Mouse (Mus musculus) gastrocnemius, postnatal 25 days (tissue): ENCODE results near the gene Abhd16b. TPM values are rescaled to one million over a fixed set of nuclear protein-coding genes. Genes with fewer than 3 reads are reported as not detected.
"Not testable (repeated sequence)": the region's sequence is repeated elsewhere in the genome, so short reads cannot be mapped to it uniquely, and the experiment has no call there.

ENCODE experiments used
- DNase-seq: peaks from one replicate; pipeline ENCODE4 v3.0.0; 2022
- total RNA-seq, 2 experiments: library from RNA; stranded (reverse); gene quantifications; 1 replicate in 1 of 2; 2 replicates in 1 of 2; pipeline ENCODE4 v1.2.3; 2021

Gene Abhd16b
- total RNA-seq, 2 experiments from 2014 or later: not detected

DNA sequence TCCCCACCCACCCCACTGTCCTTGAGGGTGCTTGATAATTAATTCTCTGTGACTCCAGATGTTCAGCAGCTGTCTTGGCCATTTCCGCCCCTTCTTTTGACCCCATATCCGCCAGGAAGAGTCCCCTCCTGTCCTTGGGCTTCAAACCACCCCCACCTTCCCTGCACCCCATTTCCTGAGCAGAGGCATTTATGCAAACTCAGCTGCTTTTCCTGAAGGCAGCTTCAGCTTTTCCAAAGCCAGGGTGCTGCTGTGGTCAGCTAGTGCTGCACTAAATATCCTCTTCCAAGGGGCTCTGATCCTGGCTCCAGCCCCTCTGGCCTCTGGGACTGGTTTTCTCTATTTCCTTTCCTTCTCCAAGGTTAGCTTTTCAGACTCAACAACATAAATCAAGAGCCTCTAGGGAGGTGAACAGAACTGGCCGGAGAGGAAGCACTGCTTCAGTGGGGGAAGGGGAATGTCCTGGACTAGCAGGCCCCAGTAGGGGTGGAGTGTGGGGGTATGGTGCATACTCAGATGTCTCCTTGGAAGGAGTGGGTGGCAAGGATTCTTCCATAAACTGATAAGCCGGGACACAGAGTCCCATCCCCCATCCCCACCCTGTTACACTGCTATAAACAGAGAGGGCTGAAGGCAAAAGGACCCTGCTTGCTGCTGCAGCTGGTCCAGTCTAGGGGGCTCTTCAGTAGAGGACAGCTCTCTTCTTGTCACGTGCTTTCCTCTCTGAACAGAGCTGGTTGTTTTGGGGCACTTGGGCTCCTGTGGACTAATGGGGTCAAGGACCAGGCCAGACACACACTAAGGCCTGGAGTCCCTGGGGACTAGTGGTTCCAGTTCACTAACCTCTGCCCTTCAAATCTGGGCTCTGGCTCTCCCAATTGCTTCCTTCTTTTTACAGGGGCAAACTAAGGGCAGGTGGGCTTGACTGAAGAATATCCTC lies 5.4 kb upstream of the Abhd16b start:
- peak; percentile 59 for DNase-seq

DNA sequence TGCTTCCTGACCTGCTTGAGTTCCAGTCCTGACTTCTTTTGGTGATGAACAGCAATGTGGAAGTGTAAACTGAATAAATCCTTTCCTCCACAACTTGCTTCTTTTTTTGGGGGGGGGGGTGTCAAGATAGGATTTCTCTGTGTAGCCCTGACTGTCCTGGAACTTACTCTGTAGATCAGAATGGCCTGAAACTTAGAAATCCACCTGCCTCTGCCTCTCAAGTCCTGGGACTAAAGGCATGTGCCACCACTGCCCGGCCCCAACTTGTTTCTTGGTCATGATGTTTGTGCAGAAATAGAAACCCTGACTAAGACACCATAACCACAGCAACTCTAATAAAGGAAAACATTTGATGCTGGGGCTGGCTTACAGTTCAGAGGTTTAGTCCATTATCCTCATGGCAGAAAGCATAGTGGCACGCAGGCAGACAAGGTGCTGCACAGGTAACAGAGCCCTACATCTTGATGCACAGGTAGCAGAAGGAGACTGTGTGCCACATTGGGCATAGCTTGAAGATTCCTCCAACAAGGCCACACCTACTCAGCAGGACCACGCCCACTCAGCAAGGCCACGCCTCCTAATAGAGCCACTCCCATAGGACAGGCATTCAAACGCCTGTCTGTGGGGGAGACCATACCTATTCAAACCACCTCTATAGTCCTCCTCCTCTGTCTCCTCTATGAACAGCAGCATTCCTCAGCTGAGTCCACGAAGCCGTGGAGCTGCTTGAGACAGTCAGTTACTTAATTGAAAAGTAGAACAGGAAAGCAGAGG lies 1.4 kb upstream of the Abhd16b start:
- DNase-seq: no peak

DNA sequence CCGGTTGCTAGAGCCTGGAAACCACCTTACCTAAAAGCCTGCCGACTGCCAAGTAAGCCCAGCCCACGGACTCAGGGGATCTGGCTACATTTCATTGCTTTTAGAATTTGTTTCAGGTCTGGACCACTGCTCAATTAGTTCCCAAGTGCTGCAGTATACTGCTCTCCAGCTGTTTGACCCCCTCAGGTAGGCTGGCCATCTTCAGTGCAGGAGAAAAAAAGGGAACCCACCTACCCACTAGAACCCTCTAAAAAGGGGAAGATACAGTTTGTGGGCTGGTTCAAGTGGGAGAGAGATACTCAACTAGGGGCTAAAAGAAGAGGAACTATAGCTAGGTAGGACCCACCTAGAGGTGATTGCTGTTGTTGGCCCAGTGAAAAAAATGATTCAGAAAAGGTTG lies 800 bp upstream of the Abhd16b start:
- no peak for DNase-seq

DNA sequence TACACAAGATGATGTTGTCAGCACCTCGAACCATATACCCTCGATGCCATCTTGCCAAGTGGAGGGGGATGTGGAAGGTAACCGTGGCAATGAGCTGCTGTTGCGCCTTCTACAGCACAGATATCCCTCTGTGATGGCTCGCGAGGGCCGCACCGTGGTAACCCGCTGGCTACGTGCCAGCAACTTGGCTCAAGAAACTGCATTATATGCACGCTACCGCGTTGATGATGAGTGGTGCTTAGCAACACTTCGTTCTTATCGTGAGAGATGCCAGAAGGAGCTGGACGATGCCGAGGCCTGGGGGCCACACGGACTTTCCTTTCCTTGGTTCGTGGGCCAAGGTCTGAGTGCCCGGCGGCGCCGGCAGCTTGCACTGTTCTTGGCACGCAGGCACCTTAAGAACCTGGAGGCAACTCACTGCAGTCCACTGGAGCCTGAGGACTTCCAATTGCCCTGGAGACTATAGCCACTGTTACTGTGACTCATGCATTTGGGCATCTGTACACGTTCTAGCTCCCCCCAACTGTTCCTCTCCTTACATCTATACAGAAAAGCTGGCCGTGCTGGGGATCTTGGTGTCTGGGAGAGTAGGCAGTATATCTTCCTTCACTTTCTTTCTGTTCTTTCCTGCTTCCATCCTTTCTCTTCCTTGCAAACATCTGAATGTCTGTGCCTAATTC lies 1.4 kb downstream of the Abhd16b start:
- no peak for DNase-seq

DNA sequence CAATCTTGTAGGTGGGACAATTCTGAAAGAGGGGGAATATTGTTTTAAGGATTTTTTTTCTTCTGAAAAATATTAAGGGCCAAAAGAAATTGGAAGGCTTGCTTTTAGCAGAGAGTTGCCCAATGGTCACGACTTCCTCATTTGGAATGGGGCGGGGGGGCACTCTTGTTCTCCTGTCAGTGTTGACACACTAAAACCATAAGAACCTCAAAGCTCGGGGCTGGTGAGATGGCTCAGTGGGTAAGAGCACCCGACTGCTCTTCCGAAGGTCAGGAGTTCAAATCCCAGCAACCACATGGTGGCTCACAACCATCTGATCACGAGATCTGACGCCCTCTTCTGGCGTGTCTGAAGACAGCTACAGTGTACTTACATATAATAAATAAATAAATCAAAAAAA lies 2.8 kb downstream of the Abhd16b start:
- not testable (repeated sequence) for DNase-seq

DNA sequence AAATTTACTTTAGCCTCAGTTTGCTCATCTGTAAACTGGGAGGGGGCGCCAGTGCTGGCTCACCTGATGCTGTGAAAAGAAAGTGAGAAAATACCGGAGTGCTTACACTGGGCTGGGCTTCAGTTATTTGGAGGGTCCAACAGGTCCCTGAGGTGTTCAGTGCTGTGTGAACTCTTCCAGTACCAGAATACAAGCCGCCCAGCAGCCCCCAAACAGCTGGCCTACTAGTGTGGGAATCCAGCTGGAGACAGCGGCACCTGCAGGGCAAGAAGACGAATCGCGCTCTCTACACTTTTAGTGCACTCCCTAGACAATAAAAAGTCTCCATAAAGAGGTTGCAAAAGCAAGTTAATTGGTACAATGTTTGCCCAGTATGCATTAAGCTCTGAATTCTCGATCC lies 3.3 kb downstream of the Abhd16b start:
- DNase-seq: peak; percentile 49

DNA sequence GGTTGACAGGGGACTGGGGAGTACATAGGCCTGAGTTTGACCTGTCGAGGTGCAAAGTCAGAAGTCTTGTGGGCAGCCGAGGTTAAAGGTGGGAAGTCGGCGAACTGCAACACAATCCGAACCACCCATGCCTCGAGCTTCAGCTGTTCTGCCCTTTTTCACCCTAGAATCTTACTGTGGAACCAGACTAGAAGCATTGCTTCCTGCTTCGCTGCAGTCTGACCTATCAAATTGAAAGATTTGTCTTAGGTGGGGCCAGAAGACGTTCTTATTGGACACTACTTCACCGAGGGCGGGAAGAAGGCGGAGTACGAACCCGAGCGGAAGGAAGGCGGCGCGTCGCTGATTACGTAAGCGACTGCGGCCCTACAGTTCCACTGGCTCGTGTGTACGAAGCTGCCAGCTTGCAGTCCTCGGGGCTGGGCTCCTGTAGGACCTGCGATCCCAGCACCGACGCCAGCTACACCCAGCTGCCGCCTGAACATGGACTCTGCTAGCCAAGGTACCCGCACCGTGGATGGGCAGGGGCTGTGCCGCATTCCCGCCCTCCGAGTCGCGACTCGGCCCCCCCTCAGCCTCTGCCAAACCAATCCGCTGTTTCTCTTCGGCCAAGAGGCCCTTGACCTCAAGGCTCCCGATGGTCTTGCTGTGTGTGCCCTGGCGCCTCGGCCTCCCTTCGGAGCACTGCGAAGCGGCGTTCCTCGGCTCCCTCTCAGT lies 4.0 kb downstream of the Abhd16b start, which contains the start of gene Tpd52l2:
Gene Tpd52l2 (plus strand): TSS at position 312 of the 717 bp plus-strand sequence.
- DNase-seq: peak; percentile 93

DNA sequence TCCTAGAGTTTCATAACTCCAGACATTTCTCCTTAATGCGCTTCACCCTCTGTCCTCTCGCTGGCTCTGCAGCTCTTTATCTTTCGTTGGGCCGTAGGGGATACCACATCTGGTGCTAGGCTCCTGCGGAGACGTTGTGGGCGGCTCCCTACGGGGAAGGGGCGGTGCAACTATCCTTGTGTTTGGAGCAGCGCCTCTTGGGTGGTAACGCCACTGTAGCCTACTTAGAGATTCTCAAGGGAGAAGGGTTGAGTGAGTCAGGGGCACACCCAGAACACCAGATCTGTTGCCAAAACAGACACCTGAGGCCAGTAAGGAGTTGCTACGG lies 4.5 kb downstream of the Abhd16b start:
- DNase-seq: peak; percentile 69

DNA sequence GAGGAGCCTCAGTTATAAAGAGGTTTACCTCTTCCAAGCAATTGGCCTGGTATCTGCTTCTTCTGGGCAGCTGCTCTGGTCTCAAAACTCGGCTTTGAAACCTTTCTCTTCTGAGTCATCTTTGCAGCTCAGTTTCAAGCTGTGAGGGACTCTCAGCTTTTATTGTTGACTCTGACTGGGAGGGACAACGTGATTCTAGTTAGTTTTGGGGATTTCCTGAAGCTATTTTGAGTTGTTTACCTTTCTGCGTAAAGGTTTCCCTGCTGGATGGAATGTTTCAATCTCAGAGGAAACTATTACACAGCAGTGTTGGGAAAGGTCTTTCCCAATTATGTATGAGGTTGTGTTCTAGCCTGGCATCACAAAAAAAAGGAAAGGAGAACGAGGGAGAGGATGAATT lies 5.6 kb downstream of the Abhd16b start:
- no peak for DNase-seq

DNA sequence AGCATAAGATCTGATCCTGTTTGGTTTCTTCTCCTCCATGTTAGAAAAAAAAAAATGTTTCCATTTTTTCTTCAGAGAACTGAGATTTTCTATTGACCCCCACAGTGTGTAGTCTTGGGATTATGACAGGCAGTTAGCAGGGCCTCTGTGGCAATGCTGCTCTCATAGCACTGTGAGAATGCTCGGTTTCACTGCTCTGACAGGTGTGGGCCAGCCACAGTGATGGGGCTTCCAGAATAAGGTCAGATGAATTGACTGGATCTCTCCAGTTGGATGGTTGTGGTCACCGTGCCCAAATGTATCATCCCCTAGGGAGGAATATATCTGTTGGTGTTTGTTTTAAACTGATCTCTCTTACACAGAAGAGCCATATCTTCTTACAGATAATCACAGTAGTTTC lies 16.2 kb downstream of the Abhd16b start:
- DNase-seq: no peak

DNA sequence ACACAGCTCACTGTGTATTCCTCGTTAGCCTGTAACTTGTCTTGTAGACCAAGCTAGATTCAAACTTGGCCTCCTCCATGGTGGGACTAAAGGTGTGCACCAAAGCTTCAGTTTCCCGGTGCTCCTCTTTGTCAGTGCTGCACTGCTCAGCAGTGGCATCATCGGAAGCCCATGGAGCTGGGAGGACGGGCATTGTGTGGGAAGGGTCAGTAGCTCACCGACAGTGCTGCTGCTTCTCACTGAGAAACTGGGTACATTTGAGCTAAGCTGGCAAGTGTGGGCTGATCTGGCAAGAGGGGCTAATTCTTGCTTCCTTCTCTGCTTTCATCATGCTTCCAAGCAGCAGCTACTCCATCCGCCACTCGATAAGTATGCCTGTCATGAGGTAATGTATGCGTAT lies 18.2 kb downstream of the Abhd16b start:
- DNase-seq: no peak

DNA sequence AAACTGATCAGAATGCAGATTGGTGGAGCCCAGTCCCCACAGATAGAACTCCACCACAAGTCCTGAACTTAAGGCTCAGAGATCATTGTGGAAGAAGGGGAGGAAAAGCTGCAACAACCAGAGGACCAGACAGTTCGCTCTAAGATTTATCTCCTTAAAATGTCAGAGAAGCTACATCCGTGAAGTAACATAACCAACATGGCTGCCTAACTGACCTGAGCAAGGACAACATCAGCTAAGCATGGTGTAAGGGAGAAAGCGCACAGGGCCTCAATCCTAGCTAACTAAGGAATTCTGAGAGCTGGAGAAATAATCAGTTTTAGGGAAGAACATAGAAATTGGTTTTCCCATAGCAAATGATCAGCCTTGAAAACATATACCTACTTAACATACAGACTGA lies 26.2 kb downstream of the Abhd16b start:
- no peak for DNase-seq

DNA sequence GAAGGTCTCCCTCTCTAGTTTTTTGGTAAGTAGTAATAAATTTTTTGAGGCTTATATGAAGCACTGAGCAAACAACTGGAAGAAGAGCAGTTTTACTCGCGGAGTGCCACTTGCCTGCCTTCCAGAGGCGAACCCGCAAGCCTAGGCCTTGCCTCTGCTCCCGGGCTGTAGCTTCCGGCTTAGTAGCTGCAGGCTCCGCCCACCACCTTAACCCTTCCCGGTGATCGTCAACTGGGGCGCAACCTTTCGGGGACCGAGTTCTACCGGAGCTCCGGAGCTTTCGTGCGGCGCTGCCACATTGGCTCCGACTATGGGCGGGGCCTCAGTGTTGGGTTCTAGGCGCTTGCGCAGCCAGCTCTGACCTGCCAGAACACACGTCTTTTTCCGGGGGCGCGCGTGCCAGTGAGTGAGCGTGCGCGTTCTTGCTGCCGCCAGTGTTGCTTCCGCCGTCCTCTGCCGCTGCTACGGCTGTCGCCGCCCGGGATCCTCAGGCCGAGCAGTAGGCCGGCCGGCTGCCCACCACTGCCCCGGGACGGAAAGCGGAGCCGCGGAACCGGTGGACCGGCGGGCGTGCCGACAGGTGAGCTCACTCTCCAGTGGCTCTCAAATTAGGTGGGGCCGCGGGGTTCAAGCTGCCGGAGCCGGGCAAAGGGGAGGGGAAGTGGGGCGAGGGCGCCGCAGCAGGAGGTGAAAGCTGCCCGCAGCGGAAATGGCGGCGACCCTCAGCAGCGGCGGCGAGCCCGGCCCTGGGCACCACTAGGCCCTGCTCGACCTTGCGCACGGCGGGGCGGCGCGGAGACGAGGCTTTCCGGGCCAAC lies 27.3 kb downstream of the Abhd16b start, which contains the start of gene Dnajc5:
Gene Dnajc5 (plus strand): TSS at position 368 of the 818 bp plus-strand sequence.
- peak; percentile 99 for DNase-seq

DNA sequence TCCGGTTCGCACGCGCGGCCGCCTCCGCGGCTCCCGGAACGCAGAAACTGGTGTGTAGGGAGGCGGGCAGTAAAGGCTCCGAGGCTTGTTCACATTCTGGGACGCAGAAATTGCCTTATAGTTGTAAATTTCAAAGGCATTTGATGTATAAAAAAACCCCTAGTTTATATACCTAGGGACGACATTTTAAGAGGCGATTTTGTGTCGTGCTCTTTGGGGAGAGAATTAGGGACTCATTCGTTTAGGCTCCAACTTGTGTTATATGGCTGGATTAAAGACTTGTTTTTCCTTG lies 27.9 kb downstream of the Abhd16b start:
- no peak for DNase-seq

DNA sequence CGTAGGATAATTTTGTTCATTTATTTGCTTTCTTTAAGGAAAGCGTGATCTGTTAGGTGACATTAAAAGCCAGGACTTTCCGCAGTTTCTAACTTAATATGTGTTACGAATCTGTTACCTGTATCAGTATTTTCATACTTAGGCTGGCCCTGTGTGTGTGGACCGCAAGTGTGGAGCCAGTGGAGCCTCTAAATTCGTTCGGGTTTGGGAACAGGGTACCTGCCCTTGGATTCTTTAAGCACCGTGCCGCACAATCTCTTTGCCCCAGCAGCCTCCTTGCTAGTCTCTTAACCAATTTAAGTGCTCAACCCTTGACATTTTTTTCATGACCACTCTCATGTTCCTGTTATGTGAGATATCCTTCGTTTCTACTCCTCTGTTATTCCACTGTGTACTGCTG lies 28.5 kb downstream of the Abhd16b start:
- no peak for DNase-seq

DNA sequence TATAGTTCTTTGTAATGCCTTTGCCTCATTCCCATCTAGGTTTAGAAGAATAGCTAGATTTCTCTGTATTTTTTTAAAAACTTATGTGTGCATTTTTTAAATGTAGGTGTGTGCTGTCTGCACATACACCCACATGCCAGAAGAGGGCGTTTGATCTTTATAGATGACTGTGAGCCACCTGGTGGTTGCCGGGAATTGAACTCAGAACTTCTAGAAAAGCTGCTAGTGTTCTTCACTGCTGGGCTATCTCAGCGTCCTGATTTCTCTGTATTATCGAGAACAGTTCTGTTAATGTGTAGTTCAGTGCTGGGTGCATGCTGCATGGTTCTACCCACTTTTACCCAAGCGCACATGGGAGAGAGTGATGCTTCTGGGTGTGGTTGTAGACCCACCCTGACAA lies 29.8 kb downstream of the Abhd16b start:
- no peak for DNase-seq

DNA sequence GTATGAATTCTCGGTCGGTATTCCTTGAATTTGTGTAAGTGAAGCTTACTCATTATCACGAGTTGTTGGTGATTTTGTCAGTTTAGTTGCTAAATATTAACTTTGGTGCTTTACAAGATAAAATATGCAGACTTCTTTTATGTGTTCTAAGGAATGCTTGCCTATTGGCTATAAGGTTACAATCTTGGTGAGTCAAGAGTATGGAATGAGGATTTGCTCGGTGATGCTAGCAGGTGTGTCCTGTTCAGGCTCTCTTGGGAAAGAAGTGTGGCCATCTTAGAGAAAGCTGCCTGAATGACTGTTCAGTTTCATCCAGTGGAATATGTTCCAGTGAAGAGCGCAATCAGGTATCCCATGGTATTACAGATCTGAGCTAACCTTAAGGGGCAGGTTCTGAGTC lies 32.5 kb downstream of the Abhd16b start:
- no peak for DNase-seq

DNA sequence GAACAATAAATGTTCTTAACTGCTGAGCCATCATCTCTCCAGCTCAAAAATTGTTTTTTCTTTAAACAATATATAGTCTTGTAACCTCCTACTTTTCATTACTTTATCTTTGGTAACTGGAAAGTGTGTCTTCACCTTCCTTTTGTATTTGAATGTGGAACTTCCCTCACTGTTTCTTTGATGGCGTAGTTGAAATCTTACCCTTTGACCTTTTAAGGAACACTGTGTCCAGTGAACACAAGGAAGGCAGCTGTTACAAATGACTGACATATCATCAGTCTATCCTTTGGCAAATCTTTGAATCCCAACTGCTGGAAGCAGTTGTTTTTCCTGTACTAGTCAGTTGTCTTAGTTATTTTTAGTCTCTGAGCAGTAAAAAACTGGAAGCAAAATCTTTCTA lies 36.1 kb downstream of the Abhd16b start:
- no peak for DNase-seq

DNA sequence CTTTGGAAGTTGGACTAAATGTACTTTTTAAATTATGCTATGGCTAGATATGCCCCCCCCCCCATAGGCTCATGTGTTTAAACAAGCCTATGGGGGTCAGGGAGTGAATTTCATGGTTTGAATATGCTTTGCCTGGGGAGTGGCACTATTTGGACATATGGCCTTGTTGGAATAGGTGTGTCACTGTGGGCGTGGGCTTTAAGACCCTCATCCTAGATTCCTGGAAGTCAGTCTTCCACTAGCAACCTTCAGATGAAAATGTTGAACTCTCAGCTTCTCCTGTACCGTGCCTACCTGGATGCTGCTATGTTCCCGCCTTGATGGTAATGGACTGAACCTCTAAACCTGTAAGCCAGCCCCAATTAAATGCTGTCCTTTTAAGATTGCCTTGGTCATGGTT lies 39.6 kb downstream of the Abhd16b start:
- DNase-seq: no peak

DNA sequence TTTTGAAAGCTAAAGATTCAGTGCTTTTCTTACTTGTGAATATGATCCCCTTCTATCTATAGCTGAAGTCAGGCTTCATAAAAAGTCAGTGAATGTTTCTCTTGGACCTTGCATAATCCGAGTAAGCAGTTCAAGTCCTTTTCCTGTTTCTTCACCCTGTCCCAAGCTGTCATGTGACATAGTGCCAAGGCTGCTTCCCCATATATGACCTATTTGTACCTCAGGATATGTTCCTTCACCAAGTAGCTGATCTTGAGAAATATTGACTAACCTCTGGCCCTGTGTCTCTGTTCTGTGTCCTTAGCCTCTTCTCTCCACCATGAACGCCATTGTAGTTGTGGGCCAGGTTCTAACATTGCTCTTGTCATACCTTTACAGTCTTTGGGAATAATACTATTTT lies 43.4 kb downstream of the Abhd16b start:
- DNase-seq: no peak

DNA sequence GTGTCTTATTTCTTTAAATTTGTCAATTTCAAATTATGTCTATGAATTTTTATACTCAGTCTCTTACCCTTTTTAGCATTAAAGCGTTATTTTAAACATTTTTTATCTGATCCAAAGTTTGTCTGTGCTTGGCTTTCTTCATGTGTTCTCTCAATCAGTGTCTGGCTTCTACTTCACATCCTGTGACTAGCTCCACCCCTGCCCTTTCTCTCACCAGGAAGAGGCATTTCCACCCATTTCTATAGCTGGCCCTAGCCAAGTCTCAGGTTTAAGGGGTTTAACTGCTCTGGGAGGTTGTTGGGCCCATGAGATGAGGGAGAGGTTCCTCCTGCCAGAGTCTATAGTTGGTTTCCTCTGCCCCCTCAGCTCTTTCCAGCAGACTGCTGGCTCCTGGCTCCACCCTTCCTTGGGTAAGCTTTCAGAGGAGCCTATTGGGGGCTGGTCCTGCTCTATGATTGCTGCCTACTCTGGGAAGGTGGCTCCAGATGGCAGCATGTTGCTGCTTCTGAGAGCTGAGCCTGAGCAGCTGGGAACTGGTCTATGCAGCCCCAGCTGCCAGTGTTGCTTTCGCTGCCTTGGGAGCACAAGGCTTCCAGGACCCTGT lies 44.5 kb downstream of the Abhd16b start:
- DNase-seq: peak; percentile 41
